Mouse (Mus musculus) megakaryocyte progenitor cell, adult 5-6 weeks (primary cell): ENCODE measurements at regions not wholly inside any gene's neighbourhood (a gene's known extent, or its start where the extent isn't known, plus 50 kb on each side); places are given as distances from the start of the nearest gene placed in this dataset.

Experiments
- ATAC-seq: replicated peaks from 2 replicates; pipeline ENCODE4 v1.8.0; 2016; ENCODE audit warnings: mild to moderate bottlenecking, moderate TSS enrichment, inconsistent platforms; ENCODE audit not compliant: poor library complexity

GRCm38 (mm10) chr14:37298631-37299030 is 163.6 kb upstream of the Ghitm start:
- no peak for ATAC-seq

- no peak for ATAC-seq
Measured at GRCm38 (mm10) chr14:37296531-37296930, 161.5 kb upstream of the Ghitm start.

- no peak for ATAC-seq
Measured at GRCm38 (mm10) chr14:37292084-37292860, 157.2 kb upstream of the Ghitm start.

GRCm38 (mm10) chr14:37284391-37284790 is 149.3 kb upstream of the Ghitm start:
- ATAC-seq, result no peak

- ATAC-seq, result no peak
Measured at GRCm38 (mm10) chr14:37279356-37279755, 144.3 kb upstream of the Ghitm start.

GRCm38 (mm10) chr14:37276728-37277695 is 141.9 kb upstream of the Ghitm start:
- peak; percentile 83 for ATAC-seq

- ATAC-seq, result no peak
Measured at GRCm38 (mm10) chr14:37272063-37272462, 137.0 kb upstream of the Ghitm start.

GRCm38 (mm10) chr14:37271015-37271933 is 136.2 kb upstream of the Ghitm start:
- no peak for ATAC-seq

- ATAC-seq, result peak; percentile 73
Measured at GRCm38 (mm10) chr14:37269920-37270319, 134.8 kb upstream of the Ghitm start.

GRCm38 (mm10) chr14:37238632-37239032 is 103.6 kb upstream of the Ghitm start:
- peak; percentile 96 for ATAC-seq

GRCm38 (mm10) chr14:37237191-37237590 is 102.1 kb upstream of the Ghitm start:
- no peak for ATAC-seq

GRCm38 (mm10) chr14:37208256-37208655 is 73.2 kb upstream of the Ghitm start:
- no peak for ATAC-seq

GRCm38 (mm10) chr14:37189795-37190194 is 54.7 kb upstream of the Ghitm start:
- no peak for ATAC-seq
